Comparison of ENCODE assay signal across 11 mouse cellular contexts in the genomic region with DNA sequence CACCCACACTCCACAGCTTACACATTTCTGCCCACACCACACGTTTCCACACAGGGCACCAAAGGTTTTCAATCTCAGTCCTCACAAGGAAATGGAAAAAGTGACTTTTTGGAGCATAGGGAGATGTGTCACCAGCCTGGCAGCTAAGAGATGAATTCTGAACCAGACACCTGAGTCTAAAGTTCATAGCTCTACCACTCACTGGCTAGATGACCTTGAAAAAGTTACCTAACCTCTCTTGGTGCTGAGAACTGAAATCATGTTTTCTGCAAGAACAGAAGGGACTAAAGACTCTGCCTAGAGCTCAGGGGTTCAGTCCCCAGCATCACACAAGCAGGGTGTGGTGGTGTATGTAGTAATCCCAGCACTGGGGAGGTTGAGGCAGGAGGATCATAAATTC.
"Had no signal": no experiment of that assay in that cellular context is flagged by ENCODE, and none has a peak within 500 bp of the region (broad histone marks: within the 10 kb centered on the region; RNA-seq: fewer than 3 reads in every experiment).

No protein-coding gene starts in this region.

- H3K27me3 ChIP-seq: midbrain, embryonic 13.5 days; midbrain, embryonic 15.5 days; neural tube, embryonic 13.5 days; neural tube, embryonic 15.5 days had no signal

- H3K4me1 ChIP-seq: midbrain, embryonic 13.5 days had no signal

- H3K27ac ChIP-seq: midbrain, embryonic 10.5 days; midbrain, embryonic 13.5 days; midbrain, embryonic 15.5 days; neural tube, embryonic 13.5 days; neural tube, embryonic 15.5 days had no signal

- H3K9ac ChIP-seq: lung, embryonic 14.5 days; midbrain, embryonic 13.5 days; midbrain, embryonic 15.5 days; neural tube, embryonic 13.5 days; neural tube, embryonic 15.5 days had no signal

- ATAC-seq: midbrain, embryonic 13.5 days; midbrain, embryonic 15.5 days had no signal

- H3K4me3 ChIP-seq: midbrain, embryonic 10.5 days; midbrain, embryonic 13.5 days; midbrain, embryonic 15.5 days; myocyte; neural tube, embryonic 13.5 days; neural tube, embryonic 15.5 days had no signal

- H3K9me3 ChIP-seq: midbrain, embryonic 10.5 days; midbrain, embryonic 13.5 days; midbrain, embryonic 15.5 days; neural tube, embryonic 13.5 days; neural tube, embryonic 15.5 days had no signal

- H3K36me3 ChIP-seq: midbrain, embryonic 10.5 days; midbrain, embryonic 13.5 days; midbrain, embryonic 15.5 days; neural tube, embryonic 13.5 days; neural tube, embryonic 15.5 days had no signal

- H3K4me2 ChIP-seq: lung, embryonic 14.5 days; midbrain, embryonic 13.5 days; midbrain, embryonic 15.5 days; neural tube, embryonic 13.5 days; neural tube, embryonic 15.5 days had no signal

- DNase-seq: lung, embryonic 14.5 days; retina, postnatal 1 day; right cerebral cortex, adult 18-20 months; right cerebral cortex, postnatal 25 days; thymus, adult 18-20 months had no signal
